Mouse (Mus musculus) C2C12 (cell line): ENCODE results near the gene Rae1. TPM values are rescaled to one million over a fixed set of nuclear protein-coding genes. Genes with fewer than 3 reads are reported as not detected.

ENCODE experiments used
- H3K27me3 ChIP-seq: one replicate; pipeline ENCODE4 v1.6.1; 2011; ENCODE audit not compliant: control insufficient read depth, insufficient read depth, insufficient read length
- H3K36me3 ChIP-seq: one replicate; pipeline ENCODE4 v1.6.1; 2011; ENCODE audit not compliant: control insufficient read depth, insufficient read depth
- H3K4me3 ChIP-seq: one replicate; pipeline ENCODE4 v1.5.1; 2011; ENCODE audit warnings: mild to moderate bottlenecking, control low read depth; ENCODE audit not compliant: poor library complexity, insufficient read depth, severe bottlenecking
- H3K79me2 ChIP-seq: one replicate; pipeline ENCODE4 v1.6.1; 2011; ENCODE audit not compliant: control insufficient read depth, insufficient read depth
- H3K79me3 ChIP-seq: one replicate; pipeline ENCODE4 v1.6.1; 2011; ENCODE audit warnings: low read depth, control low read depth
- H3ac ChIP-seq: one replicate; pipeline ENCODE3; 2011; ENCODE audit warnings: low read depth; ENCODE audit not compliant: control insufficient read depth, insufficient read length
- CEBPB ChIP-seq: IDR thresholded peaks from one replicate; pipeline ENCODE4 v1.6.1; 2011; ENCODE audit warnings: low read depth, mild to moderate bottlenecking, control low read depth, moderate library complexity
- CTCF ChIP-seq: IDR thresholded peaks from one replicate; pipeline ENCODE4 v1.5.1; 2011; ENCODE audit not compliant: control insufficient read depth, insufficient read depth, insufficient read length
- FOSL1 ChIP-seq: IDR thresholded peaks from one replicate; pipeline ENCODE4 v1.8.0; 2011; ENCODE audit warnings: mild to moderate bottlenecking, low read length; ENCODE audit not compliant: poor library complexity, insufficient read depth, severe bottlenecking
- MAX ChIP-seq: IDR thresholded peaks from one replicate; pipeline ENCODE4 v1.6.1; 2011; ENCODE audit warnings: mild to moderate bottlenecking, control low read depth
- MYOD1 ChIP-seq: IDR thresholded peaks from one replicate; pipeline ENCODE4 v1.6.1; 2011; ENCODE audit warnings: low read depth; ENCODE audit not compliant: control insufficient read depth, insufficient read length
- MYOG ChIP-seq: IDR thresholded peaks from one replicate; pipeline ENCODE4 v1.6.1; 2011; ENCODE audit not compliant: control insufficient read depth, insufficient read length; ENCODE audit errors: extremely low read depth
- USF1 ChIP-seq: IDR thresholded peaks from one replicate; pipeline ENCODE4 v1.6.1; 2011; ENCODE audit warnings: low read depth, mild to moderate bottlenecking, control low read depth, moderate library complexity
- polyA plus RNA-seq: library from polyadenylated mRNA; unstranded; fragments of >200 nt; fragmentation: generic; extraction: Trizol; gene quantifications from one replicate; pipeline ENCODE4 v1.2.1, GENCODE M21; 2012; ENCODE audit warnings: missing spikeins

Rae1 gene
- polyA plus RNA-seq, 1 experiment = 83.7 TPM

DNA sequence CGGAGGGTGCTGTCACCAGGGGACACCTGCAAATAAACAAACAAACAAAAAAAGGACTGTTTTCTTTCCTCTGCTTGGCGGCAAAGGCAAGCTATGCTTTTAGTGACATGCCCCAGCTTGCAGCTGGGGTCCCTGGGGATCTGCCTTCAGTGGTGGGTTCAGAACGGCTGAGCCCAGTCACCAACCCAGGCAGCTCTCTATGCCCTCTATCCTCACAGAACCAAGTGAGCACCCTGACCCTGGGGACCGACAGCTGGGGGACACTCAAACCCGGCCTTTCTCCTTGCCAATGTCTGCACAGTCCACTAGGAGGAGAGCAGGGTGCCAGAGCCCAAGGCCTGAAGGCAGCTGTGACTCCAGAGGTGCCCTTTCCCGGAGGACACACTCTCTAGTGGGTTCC, 49.9 kb downstream of the Rae1 start:
- Histone ChIP-seq H3K79me2 (no peaks in the 10 kb centered on the region), H3ac (no peak overlapping the region), H3K79me3 (no peaks in the 10 kb centered on the region), H3K27me3 (peaks cover 17% of the 10 kb centered on the region), H3K36me3 (no peaks in the 10 kb centered on the region), H3K4me3 (no peak overlapping the region)
- no peak for TF ChIP-seq FOSL1
- TF ChIP-seq CEBPB = no peak
- TF ChIP-seq USF1 = no peak
- no peak for TF ChIP-seq MYOG
- no peak for TF ChIP-seq MYOD1

DNA sequence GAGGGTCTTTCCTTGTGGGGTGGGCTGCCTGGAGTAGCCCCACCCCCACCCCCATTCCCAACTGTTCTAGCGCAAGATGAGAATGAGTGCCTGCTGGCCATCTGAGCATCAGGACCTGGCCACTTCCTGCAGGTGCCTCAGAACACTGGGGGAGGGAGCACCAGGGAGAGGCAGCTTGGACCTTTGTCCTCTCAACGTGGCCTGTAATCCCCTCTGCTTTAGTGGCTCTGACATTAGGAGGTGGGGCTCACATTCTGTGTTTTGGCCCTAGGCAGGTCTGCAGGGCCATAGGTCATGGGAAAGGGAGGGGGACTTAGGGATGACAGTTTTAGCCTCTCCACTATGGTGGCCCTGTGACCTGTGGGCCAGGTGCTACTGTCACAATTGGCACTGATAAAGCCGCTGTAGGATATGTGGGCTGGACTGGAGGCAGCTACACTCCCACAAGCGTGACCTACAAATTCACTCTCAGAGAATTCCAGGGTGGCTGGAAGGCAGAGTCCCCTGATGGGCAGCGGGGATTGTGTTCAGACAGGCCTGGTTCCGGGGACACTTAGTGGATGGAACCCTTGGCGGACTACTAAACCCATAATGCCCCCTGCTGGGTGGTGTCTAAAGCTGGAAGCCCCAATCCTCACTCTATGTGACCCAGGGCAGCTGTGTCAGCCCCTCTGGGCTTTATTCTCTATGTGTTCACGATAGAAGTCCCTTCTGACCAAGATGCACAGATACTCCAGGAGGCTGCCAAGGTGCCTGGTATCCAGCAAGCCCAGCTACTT, 50.9 kb downstream of the Rae1 start:
- H3K36me3 ChIP-seq = no peaks in the 10 kb centered on the region
- no peak overlapping the region for H3ac ChIP-seq
- H3K27me3 ChIP-seq = peaks cover 17% of the 10 kb centered on the region
- no peak for TF ChIP-seq FOSL1
- no peak for TF ChIP-seq CEBPB
- no peak for TF ChIP-seq MYOD1
- no peak for TF ChIP-seq MYOG
- no peak for TF ChIP-seq CTCF
- TF ChIP-seq MAX = no peak
- no peak for TF ChIP-seq USF1
- H3K4me3 ChIP-seq = no peak overlapping the region
- H3K79me2 ChIP-seq = no peaks in the 10 kb centered on the region
- H3K79me3 ChIP-seq = no peaks in the 10 kb centered on the region

DNA sequence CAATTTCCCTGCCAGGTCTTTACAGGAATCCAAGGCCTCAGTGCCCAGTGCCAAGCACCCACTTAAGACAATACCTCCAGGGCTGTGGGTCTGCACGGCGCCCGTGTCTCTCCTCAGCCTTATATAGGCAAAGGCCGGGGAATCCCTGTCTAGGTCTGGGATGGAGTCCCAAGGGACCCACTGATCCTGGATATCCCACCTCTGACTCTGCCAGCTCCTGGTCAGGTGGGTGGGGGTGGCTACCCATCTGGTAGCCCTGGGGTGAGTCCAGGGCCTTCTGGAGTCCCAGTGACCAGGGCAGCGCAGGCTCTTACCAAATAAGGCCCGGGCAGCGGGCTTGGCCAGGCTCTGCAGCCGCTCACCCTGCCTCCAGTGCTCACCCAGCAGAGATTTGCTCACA, 53.0 kb downstream of the Rae1 start:
- Histone ChIP-seq H3K27me3 (peaks cover 17% of the 10 kb centered on the region), H3K79me2 (no peaks in the 10 kb centered on the region), H3K4me3 (no peak overlapping the region), H3K36me3 (no peaks in the 10 kb centered on the region), H3ac (no peak overlapping the region), H3K79me3 (no peaks in the 10 kb centered on the region)
- no peak for TF ChIP-seq USF1
- TF ChIP-seq MYOD1 = no peak
- no peak for TF ChIP-seq CEBPB
- no peak for TF ChIP-seq MAX
- TF ChIP-seq FOSL1 = no peak
- TF ChIP-seq MYOG = no peak
- no peak for TF ChIP-seq CTCF

DNA sequence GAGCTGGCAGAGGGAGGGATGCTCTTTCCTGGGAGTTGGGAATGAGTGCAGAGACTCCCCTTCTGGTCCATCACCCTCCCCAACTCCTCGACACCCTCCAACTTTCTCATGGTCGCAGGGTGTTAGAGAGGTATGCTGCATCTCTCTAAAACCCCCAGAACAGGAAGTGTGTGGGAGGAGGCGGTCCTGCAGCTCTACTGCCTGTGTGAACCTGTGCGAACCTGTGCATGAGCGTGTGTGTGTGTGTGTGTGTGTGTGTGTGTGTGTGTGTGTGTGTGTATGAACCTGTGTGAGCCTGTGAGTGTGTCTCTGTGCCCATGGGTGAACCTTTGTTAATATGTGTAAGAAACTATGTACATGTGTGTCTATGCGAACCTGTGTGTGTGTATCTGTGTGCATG, 53.9 kb downstream of the Rae1 start:
- TF ChIP-seq CTCF (no peak), USF1 (no peak), MAX (no peak), CEBPB (no peak), MYOG (no peak), FOSL1 (no peak), MYOD1 (no peak)
- H3K79me3 ChIP-seq = no peaks in the 10 kb centered on the region
- no peaks in the 10 kb centered on the region for H3K79me2 ChIP-seq
- no peak overlapping the region for H3ac ChIP-seq
- H3K27me3 ChIP-seq = peaks cover 17% of the 10 kb centered on the region
- H3K36me3 ChIP-seq = no peaks in the 10 kb centered on the region
- H3K4me3 ChIP-seq = no peak overlapping the region

DNA sequence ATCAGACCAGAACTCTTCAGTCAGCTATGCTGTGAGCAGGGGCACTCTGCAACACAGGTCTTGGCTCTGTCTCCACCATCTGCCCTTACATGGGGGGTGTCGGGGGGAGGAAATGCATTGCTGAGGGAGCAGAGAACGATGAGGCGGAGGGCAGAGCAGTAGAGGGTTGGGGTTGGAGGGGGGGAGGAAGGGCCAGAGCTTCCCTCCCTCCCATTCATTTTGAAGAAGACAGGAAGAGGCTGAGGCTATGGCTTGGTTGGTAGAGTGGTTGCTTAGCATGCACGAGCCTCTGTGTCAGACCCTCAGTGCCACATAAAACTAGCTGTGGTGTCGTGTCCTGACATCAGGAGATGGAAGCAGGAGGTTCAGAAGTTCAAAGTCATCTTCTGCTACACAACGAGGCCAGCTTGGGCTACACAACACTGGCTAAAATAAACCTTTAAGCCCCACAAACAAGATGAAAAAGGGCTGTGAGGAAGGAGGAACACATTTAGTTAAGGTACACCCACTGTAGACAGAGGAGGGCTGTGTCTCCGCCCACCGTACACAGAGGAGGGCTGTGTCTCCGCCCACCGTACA, 56.5 kb downstream of the Rae1 start:
- H3K79me2 ChIP-seq = no peaks in the 10 kb centered on the region
- no peaks in the 10 kb centered on the region for H3K36me3 ChIP-seq
- H3K27me3 ChIP-seq = peaks cover 11% of the 10 kb centered on the region
- TF ChIP-seq MYOG = no peak
- no peak for TF ChIP-seq FOSL1
- no peak for TF ChIP-seq MAX
- TF ChIP-seq CEBPB = no peak
- TF ChIP-seq CTCF = no peak
- no peak for TF ChIP-seq MYOD1
- no peak for TF ChIP-seq USF1
- no peak overlapping the region for H3ac ChIP-seq
- no peak overlapping the region for H3K4me3 ChIP-seq
- no peaks in the 10 kb centered on the region for H3K79me3 ChIP-seq

DNA sequence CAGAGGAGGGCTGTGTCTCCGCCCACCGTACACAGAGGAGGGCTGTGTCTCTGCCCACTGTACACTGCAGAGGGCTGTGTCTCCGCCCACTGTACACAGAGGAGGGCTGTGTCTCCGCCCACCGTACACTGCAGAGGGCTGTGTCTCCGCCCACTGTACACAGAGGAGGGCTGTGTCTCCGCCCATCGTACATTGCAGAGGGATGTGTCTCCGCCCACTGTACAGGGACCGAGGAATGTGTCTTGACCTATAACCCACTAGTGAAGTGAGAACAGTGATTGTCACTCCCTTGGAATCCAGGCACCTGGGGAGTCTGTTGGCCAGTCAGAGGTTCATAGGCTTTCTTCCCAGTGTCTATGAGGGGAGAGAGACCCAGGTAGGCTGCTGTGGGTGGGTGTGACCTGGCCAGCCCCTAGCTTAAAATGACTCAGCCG, 57.0 kb downstream of the Rae1 start:
- peaks cover 11% of the 10 kb centered on the region for H3K27me3 ChIP-seq
- H3K4me3 ChIP-seq = no peak overlapping the region
- H3K36me3 ChIP-seq = no peaks in the 10 kb centered on the region
- H3K79me3 ChIP-seq = no peaks in the 10 kb centered on the region
- no peak overlapping the region for H3ac ChIP-seq
- H3K79me2 ChIP-seq = no peaks in the 10 kb centered on the region
- TF ChIP-seq CEBPB (no peak), MYOD1 (no peak), FOSL1 (no peak), MYOG (no peak), MAX (no peak), CTCF (no peak), USF1 (no peak)
